25 mouse cellular contexts compared by ENCODE assay signal in genomic region chr15:96189551-96189950, GRCm38 (mm10).
"Had no signal": no experiment of that assay in that cellular context is flagged by ENCODE, and none has a peak within 500 bp of the region (broad histone marks: within the 10 kb centered on the region; RNA-seq: fewer than 3 reads in every experiment).

No protein-coding gene starts in this region.

- ATAC-seq: hindbrain, postnatal 0 days; intestine, embryonic 16.5 days had no signal

- H3K27ac ChIP-seq: gastrocnemius, adult 2 months; heart, embryonic 10.5 days; heart, embryonic 13.5 days; heart, embryonic 15.5 days; hindbrain, embryonic 13.5 days; hindbrain, embryonic 15.5 days; hindbrain, postnatal 0 days; kidney, embryonic 15.5 days; kidney, postnatal 0 days; layer of hippocampus, adult 2 months; left cerebral cortex, adult 2 months; limb, embryonic 10.5 days; limb, embryonic 12.5 days had no signal

- DNase-seq: gastrocnemius, adult 2 months; gastrocnemius, postnatal 14 days; gastrocnemius, postnatal 36 days; heart, adult 18-20 months; heart, postnatal 14 days; heart, postnatal 36 days; kidney, adult 11 months; kidney, adult 2 months; kidney, adult 9 months; kidney, postnatal 25 days; kidney, postnatal 4 days; liver had no signal

- H3K36me3 ChIP-seq: heart, embryonic 10.5 days; heart, embryonic 13.5 days; heart, embryonic 15.5 days; hindbrain, embryonic 13.5 days; hindbrain, embryonic 15.5 days; kidney, embryonic 15.5 days; limb, embryonic 10.5 days; limb, embryonic 12.5 days had no signal

- H3K4me1 ChIP-seq: kidney, embryonic 15.5 days had no signal

- H3K27me3 ChIP-seq: heart, embryonic 13.5 days; heart, embryonic 15.5 days; hindbrain, embryonic 13.5 days; hindbrain, embryonic 15.5 days; kidney, embryonic 15.5 days; limb, embryonic 12.5 days had no signal

- H3K9me3 ChIP-seq: heart, embryonic 10.5 days; heart, embryonic 15.5 days; hindbrain, embryonic 15.5 days; kidney, embryonic 15.5 days; limb, embryonic 10.5 days had no signal

- H3K4me3 ChIP-seq: gastrocnemius, adult 2 months; heart, embryonic 10.5 days; heart, embryonic 13.5 days; heart, embryonic 15.5 days; hindbrain, embryonic 13.5 days; hindbrain, embryonic 15.5 days; kidney, embryonic 15.5 days; layer of hippocampus, adult 2 months; left cerebral cortex, adult 2 months; limb, embryonic 10.5 days; limb, embryonic 12.5 days had no signal
